ENCODE assay signal across 21 mouse cellular contexts in genomic region chr5:113850680-113851230, GRCm38 (mm10). TPM values are rescaled to one million over a fixed set of nuclear protein-coding genes. Genes with fewer than 3 reads are reported as not detected.
A peak's percentile ranks its signal among the peaks of the same experiment; 100 is the strongest.
DNase-seq lines count a peak whose midpoint lies in the region; ATAC-seq lines count a peak whose summit lies in the region.
"Had no signal": no experiment of that assay in that cellular context is flagged by ENCODE, and none has a peak within 500 bp of the region (broad histone marks: within the 10 kb centered on the region; RNA-seq: fewer than 3 reads in every experiment).

No protein-coding gene starts in this region.

- no peak overlapping the region for H3K9ac ChIP-seq in hindbrain, embryonic 12.5 days
- no peak overlapping the region for H3K9ac ChIP-seq in liver, embryonic 13.5 days
- H3K9ac ChIP-seq: forebrain, embryonic 15.5 days; lung, embryonic 15.5 days; midbrain, embryonic 12.5 days; stomach, embryonic 15.5 days had no signal

- H3K4me2 ChIP-seq in hindbrain, embryonic 12.5 days (replicated peaks), result no peak overlapping the region
- H3K4me2 ChIP-seq in liver, embryonic 13.5 days, result no peak overlapping the region
- H3K4me2 ChIP-seq: forebrain, embryonic 15.5 days; lung, embryonic 15.5 days; midbrain, embryonic 12.5 days; stomach, embryonic 15.5 days had no signal

- WGBS in hindbrain, embryonic 12.5 days, result 75% methylated on average over 8 of the region's 8 CpGs
- 87% methylated on average over 8 of the region's 8 CpGs for WGBS in hindbrain, embryonic 10.5 days
- WGBS in liver, embryonic 13.5 days (ENCODE audit: insufficient replicate concordance), result 50% methylated on average over 8 of the region's 8 CpGs

- ATAC-seq in hindbrain, embryonic 12.5 days (ENCODE audit: low FRiP score), result no peak
- peak; percentile 37 for ATAC-seq in liver, embryonic 13.5 days (ENCODE audit: low read depth)
- ATAC-seq: forebrain, embryonic 15.5 days had no signal

- no peaks in the 10 kb centered on the region for H3K27me3 ChIP-seq in hindbrain, embryonic 12.5 days
- H3K27me3 ChIP-seq in hindbrain, embryonic 10.5 days (ENCODE audit: insufficient read depth, poor library complexity, severe bottlenecking), result no peaks in the 10 kb centered on the region
- no peaks in the 10 kb centered on the region for H3K27me3 ChIP-seq in liver, embryonic 13.5 days
- H3K27me3 ChIP-seq: forebrain, embryonic 15.5 days; lung, embryonic 15.5 days; midbrain, embryonic 12.5 days; stomach, embryonic 15.5 days had no signal

- peak; percentile 93 for DNase-seq in heart, adult 11 months
- no peak for DNase-seq in heart, adult 9 months (ENCODE audit: low spot score in 2 of 2)
- DNase-seq in hindbrain, embryonic 10.5 days (ENCODE audit: low spot score), result no peak
- DNase-seq in MN1 (ENCODE audit: low spot score), result peak; percentile 79
- DNase-seq in liver, embryonic 13.5 days, result no peak
- no peak for DNase-seq in cerebellum, adult 9-11 months
- no peak for DNase-seq in gastrocnemius, adult 18-20 months (ENCODE audit: low spot score)
- DNase-seq: adrenal gland, postnatal 10 days; cerebellum, adult 8-10 months; gastrocnemius, postnatal 10 days; heart, adult 2 months; heart, postnatal 10 days; kidney, adult 11 months; kidney, postnatal 4 days; lung, postnatal 4 days; thymus, postnatal 36 days had no signal

- 0 out of 2 replicates have a peak overlapping the region, but pooled peaks have one; percentile 61 for H3K27ac ChIP-seq in hindbrain, embryonic 12.5 days
- no peak overlapping the region for H3K27ac ChIP-seq in hindbrain, embryonic 10.5 days
- no peak overlapping the region for H3K27ac ChIP-seq in liver, embryonic 13.5 days
- H3K27ac ChIP-seq: forebrain, embryonic 15.5 days; heart, adult 2 months; lung, embryonic 15.5 days; midbrain, embryonic 12.5 days; stomach, embryonic 15.5 days had no signal

- peaks cover 64% of the 10 kb centered on the region for H3K36me3 ChIP-seq in hindbrain, embryonic 12.5 days
- H3K36me3 ChIP-seq in hindbrain, embryonic 10.5 days, result peaks cover 85% of the 10 kb centered on the region
- peaks cover 70% of the 10 kb centered on the region for H3K36me3 ChIP-seq in liver, embryonic 13.5 days

- peaks cover 12% of the 10 kb centered on the region for H3K4me1 ChIP-seq in hindbrain, embryonic 12.5 days
- H3K4me1 ChIP-seq in hindbrain, embryonic 10.5 days (replicated peaks), result peaks cover 15% of the 10 kb centered on the region
- peaks cover 43% of the 10 kb centered on the region for H3K4me1 ChIP-seq in liver, embryonic 13.5 days (replicated peaks)

- no peak overlapping the region for H3K4me3 ChIP-seq in hindbrain, embryonic 12.5 days
- no peak overlapping the region for H3K4me3 ChIP-seq in hindbrain, embryonic 10.5 days
- no peak overlapping the region for H3K4me3 ChIP-seq in liver, embryonic 13.5 days (replicated peaks)
- H3K4me3 ChIP-seq: forebrain, embryonic 15.5 days; heart, adult 2 months; lung, embryonic 15.5 days; midbrain, embryonic 12.5 days; stomach, embryonic 15.5 days had no signal

- no peaks in the 10 kb centered on the region for H3K9me3 ChIP-seq in hindbrain, embryonic 12.5 days (replicated peaks)
- no peaks in the 10 kb centered on the region for H3K9me3 ChIP-seq in hindbrain, embryonic 10.5 days
- no peaks in the 10 kb centered on the region for H3K9me3 ChIP-seq in liver, embryonic 13.5 days (replicated peaks)
- H3K9me3 ChIP-seq: forebrain, embryonic 15.5 days; lung, embryonic 15.5 days; midbrain, embryonic 12.5 days; stomach, embryonic 15.5 days had no signal

RNA-seq across cellular contexts. Expression of gene Selplg, which starts 18.3 kb away (rescaled TPM):
- 1.3 and 2.3 TPM in 2 replicates for polyA plus RNA-seq in hindbrain, embryonic 12.5 days (2016; fragmentation: Nextera tagmentation; extraction: Ambion mirVana)
- polyA plus RNA-seq in hindbrain, embryonic 10.5 days (2016; fragmentation: Nextera tagmentation; extraction: Ambion mirVana), result 1.3 and 1.7 TPM in 2 replicates
- 10.1 and 11.6 TPM in 2 replicates for polyA plus RNA-seq in liver, embryonic 13.5 days (2015; fragmentation: Nextera tagmentation; extraction: Ambion mirVana)
- total RNA-seq in gastrocnemius, adult 18-20 months (2021), result under 1 TPM; 0.85 to 0.87 TPM

RNA-seq across cellular contexts. Expression of gene Tmem119, which starts 50.4 kb away (rescaled TPM):
- 41.0 and 44.1 TPM in 2 replicates for polyA plus RNA-seq in hindbrain, embryonic 12.5 days (2016; fragmentation: Nextera tagmentation; extraction: Ambion mirVana)
- polyA plus RNA-seq in hindbrain, embryonic 10.5 days (2016; fragmentation: Nextera tagmentation; extraction: Ambion mirVana), result 34.4 and 46.0 TPM in 2 replicates
- 3.8 TPM in 2 replicates for polyA plus RNA-seq in liver, embryonic 13.5 days (2015; fragmentation: Nextera tagmentation; extraction: Ambion mirVana)
- total RNA-seq in gastrocnemius, adult 18-20 months (2021), result 1 to 10 TPM in 1 of 2 experiments, under 1 TPM in 1; 0.93 to 1.1 TPM

RNA-seq across cellular contexts. Expression of gene Coro1c, which starts 57.8 kb away (rescaled TPM):
- 226 and 233 TPM in 2 replicates for polyA plus RNA-seq in hindbrain, embryonic 12.5 days (2016; fragmentation: Nextera tagmentation; extraction: Ambion mirVana)
- polyA plus RNA-seq in hindbrain, embryonic 10.5 days (2016; fragmentation: Nextera tagmentation; extraction: Ambion mirVana), result 248 and 258 TPM in 2 replicates
- 48.0 and 60.3 TPM in 2 replicates for polyA plus RNA-seq in liver, embryonic 13.5 days (2015; fragmentation: Nextera tagmentation; extraction: Ambion mirVana)
- total RNA-seq in gastrocnemius, adult 18-20 months (2021), result 10 to 100 TPM in 1 of 2 experiments, 1 to 10 TPM in 1; 8.9 to 12.7 TPM

Comparison
In these comparisons a context has a peak if more than half of its experiments do, and no peak if none do; other contexts are left out.
1. DNase-seq: peak in heart, adult 11 months (single experiment) and MN1 (single experiment); none in heart, adult 9 months (0 of 2), hindbrain, embryonic 10.5 days (single experiment), liver, embryonic 13.5 days (single experiment), cerebellum, adult 9-11 months (single experiment) and gastrocnemius, adult 18-20 months (single experiment).